Mouse (Mus musculus) liver, embryonic 14.5 days (tissue): ENCODE data around the gene Lmtk2.

Experiments used
- CTCF ChIP-seq: IDR thresholded peaks from 2 replicates; pipeline ENCODE4 v1.5.1; 2016; ENCODE audit warnings: antibody characterized with exemption, low read depth, control low read depth
- EP300 ChIP-seq: IDR thresholded peaks from 2 replicates; pipeline ENCODE4 v1.6.1; 2016; ENCODE audit warnings: antibody characterized with exemption, low read depth

DNA sequence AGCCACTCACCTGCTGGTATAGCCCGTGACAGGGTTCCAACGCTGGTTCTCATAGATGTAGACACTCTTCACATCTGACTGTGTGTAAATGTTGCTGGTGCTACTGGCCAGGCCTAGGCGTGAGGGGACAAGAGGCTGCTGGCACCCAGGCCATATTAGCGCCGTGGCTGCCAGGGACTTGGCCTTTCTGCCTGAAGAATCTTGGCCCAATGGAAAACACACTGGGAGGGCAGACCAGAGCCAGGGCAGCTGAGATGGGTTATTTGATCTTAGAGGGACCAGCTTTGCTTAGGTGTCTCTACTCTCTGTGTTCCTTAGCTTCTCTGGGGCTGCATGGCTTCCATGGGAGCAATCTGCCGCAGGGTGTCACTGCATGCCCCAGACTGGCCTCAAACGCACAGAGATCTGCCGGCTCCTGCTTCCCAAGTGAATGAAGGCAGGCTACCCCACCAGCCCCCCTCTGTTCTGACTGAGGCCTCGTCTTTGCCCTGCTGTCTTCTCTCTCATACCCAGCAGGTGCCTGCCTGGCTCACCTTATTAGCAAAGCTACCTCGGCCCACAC lies 103.2 kb downstream of the Lmtk2 start:
- TF ChIP-seq CTCF (no peak), EP300 (no peak)
